Mouse (Mus musculus) lung, postnatal 0 days (tissue): ENCODE data around the gene Mapk10.

Experiments used
- CTCF ChIP-seq: IDR thresholded peaks from 2 replicates; pipeline ENCODE4 v1.5.1; 2016; ENCODE audit warnings: antibody characterized with exemption, mild to moderate bottlenecking
- EP300 ChIP-seq: IDR thresholded peaks from 2 replicates; pipeline ENCODE4 v1.6.1; 2016; ENCODE audit warnings: antibody characterized with exemption, mild to moderate bottlenecking, control low read depth

GRCm38 (mm10) chr5:103102876-103103393 is 108.2 kb downstream of the Mapk10 start:
- TF ChIP-seq CTCF (no peak), EP300 (no peak)
